Mouse (Mus musculus) heart, adult 8-10 months (tissue): ENCODE results near the gene Spns1. TPM values are rescaled to one million over a fixed set of nuclear protein-coding genes. Genes with fewer than 3 reads are reported as not detected.

ENCODE experiments used
- DNase-seq: peaks from one replicate; pipeline ENCODE4 v3.0.0; 2022; ENCODE audit warnings: low spot score
- total RNA-seq, 4 experiments: library from RNA; stranded (reverse); gene quantifications; 2 replicates each; pipeline ENCODE4 v1.2.4; 2022

The Spns1 gene
- total RNA-seq, 4 experiments from 2014 or later, result 21.2 to 28.0 (median 23.9) TPM

DNA sequence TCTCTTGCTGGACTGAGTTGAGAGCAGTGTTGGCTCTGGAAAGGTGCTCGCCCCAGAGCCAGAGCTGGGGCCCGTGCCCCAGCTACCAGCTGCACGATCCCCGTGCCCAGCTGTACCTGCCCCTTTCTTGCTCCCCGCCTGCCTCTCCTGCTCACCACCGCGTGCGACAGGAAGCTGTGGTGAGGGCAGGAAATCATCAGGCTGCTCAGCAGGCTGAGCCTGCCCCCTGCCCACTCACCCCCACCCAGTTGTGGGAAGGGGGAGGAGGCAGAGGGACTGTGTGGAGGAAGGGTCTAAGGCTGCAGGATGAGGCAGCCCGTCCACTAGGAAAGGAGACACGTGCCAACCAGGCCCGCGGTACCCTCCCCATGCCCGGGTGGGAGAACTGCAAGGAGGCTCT, 7.9 kb downstream of the Spns1 start, which contains the start of gene Lat:
Gene Lat (minus strand): TSS at position 178 of the 400 bp plus-strand sequence.
- DNase-seq, result no peak

DNA sequence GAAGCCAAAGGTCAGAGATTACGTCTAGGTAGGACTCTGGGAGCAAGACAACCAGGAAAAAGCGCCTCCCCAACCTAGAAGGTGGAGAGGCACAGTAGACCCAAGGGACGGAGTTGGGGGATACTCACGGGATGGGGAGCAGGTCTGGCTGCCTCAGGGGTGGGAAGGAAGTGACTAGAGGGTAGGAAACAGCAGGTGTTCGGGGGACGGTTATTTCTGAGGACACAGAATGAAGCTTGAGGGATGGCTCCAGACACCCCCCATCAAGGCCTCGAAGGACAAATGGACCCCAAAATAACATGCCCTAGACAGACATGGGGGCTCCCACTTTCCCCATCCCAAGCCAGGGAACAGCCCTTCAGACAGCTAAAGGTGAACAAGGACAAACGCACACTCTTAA, 8.9 kb downstream of the Spns1 start:
- DNase-seq, result no peak

DNA sequence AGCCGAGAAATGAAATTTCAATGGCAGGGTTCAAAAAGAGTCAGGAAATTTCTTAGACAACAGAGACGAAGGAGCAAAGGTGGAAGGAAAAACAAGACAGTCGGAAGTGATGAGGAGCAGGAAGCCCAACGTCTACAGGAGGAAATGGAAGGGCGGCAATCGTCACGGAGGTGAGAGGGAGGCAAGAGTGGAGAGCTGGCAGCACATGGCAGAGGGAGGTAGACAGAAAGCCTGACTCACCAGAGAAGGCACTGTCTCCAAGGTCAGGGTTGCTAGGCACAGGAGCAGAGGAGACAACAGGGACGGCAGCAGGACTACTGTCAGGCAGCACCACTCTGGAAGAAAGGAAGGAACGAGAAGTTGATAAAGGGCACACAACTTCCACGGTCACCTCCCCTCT, 9.6 kb downstream of the Spns1 start:
- no peak for DNase-seq

DNA sequence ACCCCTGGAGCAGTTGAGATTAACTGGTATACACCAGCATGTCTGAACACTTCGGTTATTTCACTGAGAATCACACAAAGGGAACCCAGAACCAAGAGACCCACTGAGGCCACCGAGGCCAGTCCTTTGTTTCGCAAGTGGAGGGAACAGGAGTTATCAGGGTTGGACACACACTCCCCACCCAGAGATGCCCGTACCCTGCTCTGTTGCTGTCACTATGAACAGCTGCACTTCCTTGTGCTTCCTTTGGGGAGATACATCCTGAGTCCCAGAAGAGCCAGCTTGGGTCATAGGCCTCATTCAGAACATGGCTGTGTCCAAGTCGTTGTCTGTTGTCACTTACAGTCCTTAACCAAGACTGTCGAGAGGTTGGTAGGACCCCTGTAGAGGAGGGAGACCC, 14.2 kb downstream of the Spns1 start:
- DNase-seq, result no peak

DNA sequence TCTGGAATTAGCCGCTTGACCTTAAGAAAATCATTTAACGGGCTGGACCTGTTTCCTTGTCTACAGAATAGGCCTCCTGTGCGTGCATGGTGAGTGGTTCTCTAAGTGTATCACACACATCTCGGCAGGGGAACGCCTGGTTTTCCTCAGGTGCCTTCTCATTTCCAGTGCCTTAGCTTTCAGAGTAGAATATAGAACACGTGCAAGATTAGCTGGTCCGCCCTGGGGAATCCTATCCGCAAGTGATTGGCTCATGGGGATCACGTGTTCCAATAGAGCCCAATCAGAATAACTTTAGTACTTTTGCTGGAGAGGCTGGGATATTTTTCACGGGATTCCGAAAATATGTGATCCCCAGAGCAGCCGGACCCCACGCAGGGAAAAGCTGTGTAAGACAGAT, 18.2 kb downstream of the Spns1 start:
- no peak for DNase-seq

DNA sequence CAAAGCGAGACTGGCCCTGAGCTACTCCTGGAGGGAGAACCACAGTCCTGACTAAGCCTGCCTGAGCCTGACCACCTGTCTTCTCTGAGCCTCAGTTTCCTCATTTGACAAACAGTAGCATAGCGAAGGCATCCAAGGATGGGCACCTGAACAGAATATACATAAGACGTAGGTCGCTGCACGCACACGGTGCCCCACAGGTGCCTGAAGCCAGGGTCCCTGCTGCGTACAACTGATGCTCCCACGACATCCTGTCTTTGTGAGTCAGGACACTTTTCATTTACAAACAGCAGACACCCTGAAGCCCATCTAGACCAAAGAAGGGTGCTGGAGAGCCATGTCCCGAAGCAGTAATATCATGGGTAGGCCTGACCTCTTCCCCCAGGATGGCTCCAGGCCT, 18.8 kb downstream of the Spns1 start:
- DNase-seq, result no peak

DNA sequence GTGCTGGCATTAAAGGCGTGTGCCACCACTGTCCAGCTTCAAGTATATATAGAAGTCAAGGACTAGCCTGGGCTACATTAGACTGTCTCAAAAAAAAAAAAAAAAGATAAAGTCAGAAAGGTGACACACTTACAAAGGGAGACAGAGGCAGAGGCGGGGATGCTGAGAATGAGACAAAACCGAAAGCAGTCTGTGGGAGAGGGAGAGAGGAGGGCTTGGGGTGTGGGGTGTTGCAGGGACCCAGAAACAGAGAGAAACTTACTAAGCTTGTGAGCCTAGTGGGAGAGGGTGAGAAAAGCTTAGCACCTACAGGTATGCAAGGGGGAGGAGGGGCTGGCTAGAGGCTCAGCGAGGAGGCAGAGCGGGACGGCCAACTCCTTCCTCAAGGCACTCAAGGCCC, 19.4 kb downstream of the Spns1 start:
- DNase-seq, result no peak

DNA sequence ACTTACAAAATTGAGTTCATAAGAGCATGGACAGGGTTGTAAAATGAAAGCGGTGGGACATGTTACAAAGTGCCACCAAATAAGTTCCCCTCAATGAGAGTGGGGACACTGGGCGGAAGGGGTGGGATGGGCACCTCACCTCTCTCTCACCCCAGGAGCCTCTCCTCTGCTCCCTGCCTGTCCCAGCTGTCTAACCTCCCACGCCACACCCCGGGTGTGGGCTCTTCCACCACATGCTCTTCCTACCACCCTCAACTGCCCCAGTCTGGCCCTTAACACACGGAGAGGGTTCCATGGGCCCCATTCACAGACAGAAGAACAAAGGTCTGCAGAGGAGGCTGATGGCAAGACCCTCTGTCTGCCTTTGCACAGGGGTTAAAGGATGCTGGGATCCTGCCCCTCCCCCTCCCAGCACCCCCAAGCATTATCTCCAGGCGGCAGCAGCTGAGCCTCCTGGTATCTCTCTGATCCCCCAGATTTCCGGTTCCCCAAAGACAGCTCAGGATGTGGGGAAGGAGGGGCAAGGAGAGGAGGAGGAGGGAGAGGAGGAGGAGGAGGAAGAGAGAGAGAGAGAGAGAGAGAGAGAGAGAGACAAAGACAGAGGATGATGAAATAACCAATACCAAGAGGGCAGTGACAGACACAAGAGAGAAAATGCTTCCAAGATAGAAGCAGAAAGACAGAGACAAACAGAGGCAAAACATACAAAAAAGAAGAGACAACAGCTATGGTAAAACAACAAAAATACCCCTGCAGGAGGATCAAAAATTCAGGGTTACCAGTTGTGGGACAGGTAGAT, 20.3 kb downstream of the Spns1 start:
- no peak for DNase-seq

DNA sequence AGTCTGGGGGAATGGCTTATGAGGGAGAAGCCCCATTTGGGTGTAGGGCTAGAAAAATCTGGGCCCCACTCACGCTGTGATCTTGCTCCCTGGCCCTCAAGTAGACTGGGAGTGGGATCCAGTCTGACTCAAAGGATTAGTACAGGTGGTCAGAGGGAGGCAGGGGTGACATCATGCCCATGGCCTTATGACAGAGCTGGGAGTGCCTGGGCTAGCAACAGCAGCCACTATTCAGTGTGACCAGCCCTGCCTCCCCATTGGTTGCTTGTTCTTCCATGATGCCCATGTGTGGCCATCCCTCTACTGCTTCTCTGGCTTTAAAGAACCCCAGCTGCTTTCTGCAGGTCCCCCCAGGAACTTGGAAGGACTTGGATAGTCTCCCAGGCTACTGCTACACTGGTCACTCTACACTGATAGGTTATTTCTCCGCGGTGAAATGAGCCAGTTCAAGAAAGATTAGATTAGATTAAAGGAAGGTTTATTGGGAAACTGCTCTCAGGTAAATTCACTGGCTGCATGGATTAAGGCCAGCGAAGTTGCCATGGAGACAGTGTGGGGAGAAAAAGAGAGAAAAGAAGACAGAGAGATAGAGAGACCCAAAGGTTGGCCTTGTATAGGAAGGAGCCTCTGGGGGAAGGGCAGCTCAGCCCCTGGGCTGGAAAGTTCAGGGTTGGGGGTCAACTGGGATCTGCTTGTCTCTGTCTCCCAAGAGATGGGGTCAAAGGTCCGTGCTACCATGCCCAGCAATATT, 21.2 kb downstream of the Spns1 start:
- no peak for DNase-seq

DNA sequence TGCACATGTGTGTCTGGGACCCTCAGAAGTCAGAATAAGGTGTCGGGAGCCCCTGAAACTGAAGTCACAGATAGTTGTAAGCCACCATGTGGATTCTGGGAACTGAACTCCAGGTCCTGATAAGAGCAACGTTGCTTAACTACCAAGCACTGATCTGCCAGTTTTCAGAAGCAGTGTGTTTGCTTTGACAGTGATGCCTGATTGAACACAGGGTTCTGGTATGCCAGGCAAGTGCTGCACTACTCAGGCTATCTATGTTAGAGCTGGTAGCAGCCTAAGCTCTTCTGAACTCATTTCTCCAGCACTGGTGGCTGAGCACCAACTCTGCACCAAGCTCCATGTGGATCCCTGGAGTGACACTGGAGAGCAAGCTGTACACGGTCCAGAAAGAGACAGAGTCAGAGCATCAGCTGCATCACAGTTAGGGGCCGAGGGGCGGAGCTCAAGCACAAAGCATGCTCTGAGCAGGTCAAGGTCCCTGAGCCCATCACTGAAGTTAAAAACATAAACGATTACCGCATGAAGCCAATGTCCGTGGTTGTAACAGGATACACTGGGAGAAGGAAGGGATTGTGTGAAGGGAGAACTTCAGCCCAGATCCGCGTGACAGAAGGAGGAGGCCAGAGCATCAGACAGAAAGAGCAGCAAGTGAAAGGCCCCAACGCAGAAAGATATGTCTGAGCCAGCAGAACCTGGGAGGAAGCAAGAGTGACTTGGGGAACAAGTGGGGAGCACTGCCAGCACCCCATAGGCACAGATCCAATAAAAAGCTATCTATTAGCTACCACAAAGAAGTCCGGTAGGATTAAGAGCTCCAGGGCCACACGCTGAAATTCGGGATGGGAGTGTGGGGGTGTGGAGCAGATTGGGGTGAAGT, 22.3 kb downstream of the Spns1 start:
- DNase-seq, result no peak

DNA sequence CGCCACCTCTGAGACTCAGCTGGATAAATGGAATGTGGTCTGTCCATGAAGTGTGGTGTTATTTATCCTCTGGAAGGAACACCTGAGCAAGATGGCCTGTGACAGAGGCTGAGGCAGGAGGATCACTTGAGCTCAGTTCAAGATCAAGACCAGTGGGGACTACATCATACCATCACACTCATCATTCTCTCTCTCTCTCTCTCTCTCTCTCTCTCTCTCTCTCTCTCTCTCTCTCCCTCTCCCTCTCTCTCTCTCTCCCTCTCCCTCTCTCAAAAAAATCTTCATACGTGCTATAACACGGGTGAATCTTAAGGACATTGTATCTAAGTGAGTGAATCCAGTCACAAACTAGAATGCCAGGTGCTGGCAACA, 23.3 kb downstream of the Spns1 start:
- DNase-seq, result no peak

DNA sequence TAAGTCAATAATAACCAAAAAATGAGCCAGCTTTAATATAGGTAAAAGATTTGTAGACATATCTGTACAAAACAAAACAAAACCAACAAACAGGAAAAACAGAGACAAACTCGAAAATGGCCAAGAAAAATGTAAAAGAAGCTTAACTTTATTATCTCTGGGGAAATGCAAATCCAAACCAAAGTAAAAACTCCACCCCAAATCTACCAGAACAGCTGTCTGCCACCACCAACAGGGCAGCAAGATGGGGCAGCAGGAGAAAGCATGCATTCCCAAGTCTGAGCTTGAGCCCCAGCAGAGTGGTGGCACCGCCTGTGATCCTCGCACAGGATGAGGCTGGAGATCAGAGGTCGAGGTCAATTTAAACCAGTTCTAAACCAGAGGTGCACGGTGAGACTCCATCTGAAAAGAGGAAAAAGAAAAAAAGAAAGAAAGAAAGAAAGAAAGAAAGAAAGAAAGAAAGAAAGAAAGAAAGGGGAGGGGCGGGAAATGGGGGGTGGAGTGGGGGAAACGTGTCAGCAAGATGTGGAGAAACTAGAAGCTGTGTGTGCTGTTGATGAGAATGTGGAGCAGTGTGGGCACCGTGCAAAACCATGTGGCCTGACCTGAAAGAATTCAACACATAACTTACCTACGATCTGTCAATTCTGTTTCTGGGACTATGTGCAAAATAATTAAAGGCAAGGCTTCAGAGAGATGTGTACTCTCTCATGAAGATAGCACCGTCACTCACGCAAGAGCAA, 23.8 kb downstream of the Spns1 start:
- DNase-seq, result no peak

DNA sequence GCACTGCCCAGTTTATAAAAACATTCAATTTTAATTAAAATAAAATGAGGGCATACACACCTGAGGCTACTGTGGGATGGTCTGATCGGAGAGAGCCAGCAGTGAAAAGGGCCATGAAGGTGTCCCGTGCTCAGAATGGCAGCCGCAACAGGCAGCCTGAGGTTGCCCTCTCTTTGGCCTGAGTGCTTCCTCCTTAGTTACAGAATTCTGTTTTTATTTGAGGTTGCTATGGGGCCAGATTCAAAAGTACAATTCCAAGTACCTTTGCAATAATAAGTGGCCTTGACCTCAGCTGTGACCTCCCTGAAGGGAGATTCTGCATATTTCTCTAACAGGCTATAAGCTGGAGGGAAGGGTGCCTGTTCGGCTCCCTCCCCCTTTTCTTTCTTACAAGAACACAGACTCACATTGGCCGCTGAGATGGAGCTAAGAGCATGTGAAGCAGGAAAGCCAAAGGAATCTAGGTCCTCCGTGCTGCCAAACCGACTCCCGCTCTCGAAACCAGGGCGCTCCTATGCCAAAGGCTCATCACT, 25.8 kb downstream of the Spns1 start:
- no peak for DNase-seq

DNA sequence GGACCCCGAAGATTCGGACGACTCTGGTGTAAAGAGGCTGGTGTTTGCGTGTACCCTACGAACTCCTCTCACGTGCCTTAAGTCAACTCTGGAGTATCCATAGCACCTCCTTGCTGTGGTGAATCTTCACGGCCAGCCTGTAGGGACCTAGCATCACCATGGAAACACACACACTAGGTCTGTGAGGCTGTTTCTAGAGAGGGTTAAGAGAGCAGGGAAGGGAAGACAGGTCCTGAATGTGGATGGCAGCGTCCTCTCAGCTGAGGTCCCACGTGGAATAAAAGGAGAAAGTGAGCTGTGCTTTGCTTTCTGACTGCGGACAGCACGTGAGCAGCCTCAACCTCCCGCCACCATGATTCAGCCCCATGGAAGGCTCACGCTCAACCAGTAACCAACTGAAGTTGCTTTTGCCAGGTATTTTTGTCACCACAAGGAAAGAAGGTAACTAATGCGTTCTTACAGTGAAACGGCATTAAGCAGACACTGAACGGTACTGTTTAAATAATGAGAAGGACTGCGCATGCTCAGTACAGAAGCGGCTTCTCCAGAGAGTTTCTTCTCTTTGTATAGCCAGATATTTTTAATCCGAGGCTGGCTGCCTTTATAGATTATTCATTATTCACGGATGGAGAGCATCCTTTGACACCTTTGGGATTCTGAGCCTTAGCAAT, 26.4 kb downstream of the Spns1 start:
- no peak for DNase-seq

DNA sequence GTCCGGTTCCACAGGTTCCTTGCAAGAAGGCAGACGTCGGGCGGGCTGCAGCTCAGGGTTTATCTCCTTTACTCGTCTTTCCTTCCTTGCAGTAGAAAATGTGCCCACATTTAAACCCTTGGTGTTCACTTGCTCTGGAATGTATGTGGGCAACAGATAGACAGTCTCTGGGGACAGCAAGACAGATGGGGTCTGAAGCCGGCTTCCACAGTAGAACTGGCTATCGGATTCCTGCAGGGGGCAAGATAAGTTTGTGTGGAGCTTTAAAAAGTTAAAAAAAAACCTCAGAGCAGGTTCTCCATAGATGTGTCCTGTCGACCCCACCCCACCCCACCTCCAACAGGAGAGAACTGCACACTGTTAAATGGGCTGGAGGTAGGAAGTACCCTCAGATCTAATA, 29.0 kb downstream of the Spns1 start:
- DNase-seq, result no peak

DNA sequence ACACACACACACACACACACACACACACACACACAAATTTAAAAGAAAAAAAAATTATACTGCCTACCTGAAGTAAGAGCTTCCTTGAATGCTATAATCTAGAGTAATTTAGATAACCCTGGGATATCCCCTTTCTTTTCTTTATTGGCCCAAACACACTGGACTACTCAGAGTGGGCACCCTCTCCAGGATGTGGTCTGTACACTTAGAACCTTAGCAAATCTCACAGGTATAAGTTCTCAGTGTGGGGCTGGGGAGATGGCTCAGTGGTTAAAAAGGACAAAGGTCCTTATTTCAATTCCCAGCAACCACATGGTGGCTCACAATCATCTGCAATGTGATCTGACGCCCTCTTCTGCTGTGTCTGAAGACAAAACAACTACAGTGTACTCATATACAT, 30.2 kb downstream of the Spns1 start:
- DNase-seq, result no peak

DNA sequence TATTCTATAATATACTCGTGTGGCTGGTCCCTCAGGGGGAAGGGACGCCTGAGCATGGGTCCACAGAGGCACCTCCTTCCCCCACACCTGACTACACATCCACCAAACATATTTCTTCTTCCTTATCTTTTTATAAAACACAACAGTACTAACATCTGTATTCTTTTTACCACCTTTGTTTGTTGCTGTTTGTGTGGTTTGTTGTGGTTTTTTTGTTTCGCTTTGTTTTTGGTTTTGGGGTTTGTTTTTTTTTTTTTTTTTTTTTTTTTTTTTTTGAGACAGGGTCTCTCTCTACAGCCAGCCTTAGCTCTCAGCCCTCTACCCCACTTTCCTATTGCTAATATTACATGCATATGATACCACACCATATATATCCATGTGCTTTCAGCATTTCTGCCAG, 31.3 kb downstream of the Spns1 start:
- DNase-seq, result no peak

DNA sequence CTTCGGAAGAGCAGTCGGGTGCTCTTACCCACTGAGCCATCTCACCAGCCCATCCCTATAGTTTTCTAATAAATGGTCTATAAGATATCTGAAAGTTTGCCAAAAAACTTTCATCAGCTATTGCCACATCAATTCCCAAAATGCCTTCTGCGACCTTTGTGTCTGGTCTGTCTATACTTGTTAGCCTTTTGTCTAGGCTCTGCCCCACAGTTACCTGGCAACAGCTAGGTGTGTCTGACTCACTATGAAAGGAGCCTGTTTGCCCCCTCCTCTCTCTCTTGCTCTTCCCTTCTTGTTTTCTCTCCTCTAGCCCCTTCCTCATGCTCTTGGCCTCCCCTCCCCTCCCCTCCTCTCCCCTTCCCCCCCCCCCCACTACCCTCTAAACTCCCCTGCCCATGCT, 31.7 kb downstream of the Spns1 start:
- no peak for DNase-seq

DNA sequence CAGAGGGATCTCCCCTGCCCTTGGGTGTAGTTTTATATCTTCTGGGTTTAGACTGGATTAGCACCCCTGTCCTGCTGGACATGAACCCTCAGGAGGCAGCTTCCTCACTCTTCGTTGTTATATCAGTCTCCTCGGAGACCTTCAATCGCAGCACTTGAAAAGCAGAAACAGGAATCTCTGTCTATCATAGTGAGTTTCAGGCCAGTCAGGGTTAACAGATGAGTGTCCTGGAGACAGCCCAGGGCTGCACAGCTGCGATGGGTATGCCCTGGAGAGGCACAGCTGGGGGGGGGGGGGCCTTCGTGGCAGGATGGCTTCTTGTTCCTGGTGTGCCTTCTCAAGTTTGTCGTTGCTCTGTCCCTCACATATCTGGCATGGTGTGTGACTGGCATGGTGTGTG, 36.4 kb downstream of the Spns1 start:
- DNase-seq, result no peak

DNA sequence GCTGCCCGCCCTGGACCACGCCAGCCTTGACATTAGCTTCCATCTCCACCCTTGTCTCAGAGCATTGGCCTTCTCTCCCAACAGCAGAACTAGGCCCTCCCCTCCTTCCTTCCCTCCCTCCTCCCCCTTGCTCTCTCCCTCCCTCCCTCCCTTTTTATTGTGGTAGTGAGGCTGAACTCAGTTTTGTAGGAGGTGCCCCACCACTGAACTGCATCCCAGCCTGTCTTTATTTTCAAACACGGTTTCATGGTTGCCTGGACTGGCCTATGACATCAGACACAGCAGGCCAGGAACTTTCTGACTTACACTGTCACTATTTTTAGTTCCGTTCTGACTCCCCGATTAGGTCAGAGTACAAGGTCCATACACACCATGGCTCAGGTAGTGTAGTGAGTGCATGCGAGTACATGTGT, 37.0 kb downstream of the Spns1 start:
- peak; percentile 15 for DNase-seq

DNA sequence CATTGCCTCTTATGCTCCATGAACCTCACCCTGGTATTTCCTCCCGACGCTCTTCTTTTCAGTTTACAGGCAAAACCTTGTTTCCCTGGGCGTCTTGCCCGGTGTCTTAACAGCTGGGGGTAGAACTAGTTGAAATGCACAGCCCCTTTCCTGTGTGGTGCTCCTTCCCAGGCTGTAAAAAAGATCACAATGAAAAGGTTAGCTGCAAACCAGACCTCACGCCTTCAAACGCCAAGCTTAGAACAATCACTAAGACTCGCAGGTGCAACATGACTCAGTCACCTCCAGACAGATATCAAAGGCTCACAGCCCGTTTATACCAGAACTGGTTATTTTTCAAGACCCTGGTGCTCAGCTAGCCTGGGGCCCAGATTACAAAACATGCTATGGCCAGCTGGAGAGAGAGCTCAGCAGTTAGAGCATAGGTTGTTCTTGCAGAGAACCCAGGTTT, 37.7 kb downstream of the Spns1 start:
- no peak for DNase-seq
